Mouse (Mus musculus): ENCODE measurements around the gene Cdr2. TPM values are rescaled to one million over a fixed set of nuclear protein-coding genes. Genes with fewer than 3 reads are reported as not detected.
A peak's percentile ranks its signal among the peaks of the same experiment; 100 is the strongest.
"Not testable (repeated sequence)": the region's sequence is repeated elsewhere in the genome, so short reads cannot be mapped to it uniquely, and the experiment has no call there.

The Cdr2 gene
- polyA plus RNA-seq (2015; fragmentation: Nextera tagmentation; extraction: Ambion mirVana): 14.7 and 15.3 TPM in 2 replicates

DNA sequence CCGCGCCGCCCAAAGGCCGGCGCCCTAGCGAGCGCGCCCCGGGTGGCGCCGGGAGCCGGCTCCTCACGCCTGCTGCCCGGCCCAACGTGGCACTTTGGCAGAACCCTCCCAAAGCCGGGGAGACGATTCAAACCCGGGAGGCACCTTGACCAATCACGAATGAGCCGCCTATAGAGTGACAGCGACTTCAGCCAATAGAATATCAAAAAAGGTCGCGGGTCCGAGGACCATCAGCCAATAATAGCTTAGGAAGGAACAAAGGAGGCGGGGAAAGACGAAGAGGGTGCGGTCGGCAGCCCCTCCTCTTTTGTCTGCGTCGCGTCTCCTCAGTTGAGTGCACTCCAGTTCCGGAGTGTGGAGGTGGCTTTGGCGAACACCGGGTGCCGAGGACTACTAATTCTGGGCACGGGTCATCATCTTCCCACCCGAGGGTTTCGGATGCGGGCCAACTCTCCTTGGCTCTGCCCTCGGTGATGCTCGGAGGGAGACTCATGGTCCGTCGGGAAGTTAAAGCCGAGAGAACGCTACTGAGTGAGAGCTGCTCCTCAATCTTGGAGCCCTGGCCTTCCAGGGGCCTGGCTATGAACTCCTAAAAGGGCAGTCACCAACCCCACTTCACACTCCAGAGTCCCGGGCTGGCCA, at the start of gene Cdr2, which contains the start of gene Mfsd13b:
Cdr2 (minus strand) TSS at position 113 of the 642 bp plus-strand sequence.
Mfsd13b (plus strand) TSS at position 310 of the 642 bp plus-strand sequence.
- WGBS: under 1% methylated on average over 46 of the region's 46 CpGs
- Histone ChIP-seq H3K4me3 (ENCODE audit: low read length) (peak within 1 kb of the TSS; percentile 92), H3K9me3 (ENCODE audit: control insufficient read depth, low read length) (no peaks in the 10 kb centered on the region), H3K4me2 (ENCODE audit: low read length) (peak within 1 kb of the TSS; percentile 87), H3K27ac (ENCODE audit: low read depth, low read length) (peak within 1 kb of the TSS; percentile 73), H3K36me3 (ENCODE audit: control insufficient read depth, insufficient read depth, low read length) (no peaks in the 10 kb centered on the region), H3K4me1 (ENCODE audit: control insufficient read depth, insufficient read depth, low read depth, low read length) (peaks cover 8% of the 10 kb centered on the region), H3K27me3 (replicated peaks; ENCODE audit: control insufficient read depth, insufficient read depth, low read length) (no peaks in the 10 kb centered on the region), H3K9ac (ENCODE audit: low read depth, low read length) (peak within 1 kb of the TSS; percentile 84)
- peak; percentile 98 for ATAC-seq

DNA sequence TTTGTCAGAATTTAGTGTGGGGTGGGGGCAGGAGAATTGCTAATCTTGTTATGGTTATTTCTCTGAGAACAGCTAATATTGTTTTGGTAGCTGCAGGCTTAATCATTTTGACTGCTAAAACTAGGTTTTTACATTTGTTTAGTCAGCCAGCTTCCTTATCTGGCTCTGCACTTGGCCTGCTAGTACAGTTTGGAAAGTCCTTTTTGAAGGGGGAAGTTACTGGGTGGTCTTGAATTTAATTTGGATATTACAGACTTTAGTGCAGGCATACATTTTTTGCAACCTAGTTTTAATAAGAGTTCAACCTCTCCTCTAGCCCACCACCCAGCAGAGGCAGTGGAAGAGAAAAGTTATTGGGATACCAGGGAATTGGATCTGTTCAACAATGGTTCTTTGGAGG, 47.8 kb upstream of the Cdr2 start:
- H3K36me3 ChIP-seq (ENCODE audit: control insufficient read depth, insufficient read depth, low read length); ATAC-seq; H3K4me1 ChIP-seq (ENCODE audit: control insufficient read depth, insufficient read depth, low read depth, low read length); H3K9me3 ChIP-seq (ENCODE audit: control insufficient read depth, low read length); H3K4me3 ChIP-seq (ENCODE audit: low read length); H3K9ac ChIP-seq (ENCODE audit: low read depth, low read length); H3K27me3 ChIP-seq (replicated peaks; ENCODE audit: control insufficient read depth, insufficient read depth, low read length); H3K4me2 ChIP-seq (ENCODE audit: low read length); H3K27ac ChIP-seq (ENCODE audit: low read depth, low read length): not testable (repeated sequence)

DNA sequence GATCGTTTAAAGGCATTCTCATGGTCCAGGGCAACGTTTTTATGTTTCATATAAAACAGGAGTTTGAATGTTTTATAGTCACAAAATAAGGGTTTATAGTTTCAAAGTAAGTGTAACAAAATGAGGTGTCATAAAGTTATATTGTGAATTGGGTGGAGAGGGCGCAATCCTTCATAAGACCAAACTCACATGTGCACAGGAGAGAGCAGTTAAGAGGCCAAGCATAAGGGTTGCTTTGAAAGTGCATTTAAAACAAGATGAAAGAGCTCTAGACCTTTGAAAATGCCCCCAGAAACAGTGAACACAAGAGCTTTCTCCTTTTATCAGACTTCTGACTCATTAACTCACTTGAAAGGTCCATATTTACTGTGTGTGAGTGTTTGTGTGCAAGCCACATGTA, 44.2 kb upstream of the Cdr2 start:
- H3K9ac ChIP-seq (ENCODE audit: low read depth, low read length): no peak overlapping the region
- no peaks in the 10 kb centered on the region for H3K9me3 ChIP-seq (ENCODE audit: control insufficient read depth, low read length)
- H3K36me3 ChIP-seq (ENCODE audit: control insufficient read depth, insufficient read depth, low read length): no peaks in the 10 kb centered on the region
- 71% methylated on average over 3 of the region's 3 CpGs for WGBS
- no peak overlapping the region for H3K27ac ChIP-seq (ENCODE audit: low read depth, low read length)
- H3K4me3 ChIP-seq (ENCODE audit: low read length): no peak overlapping the region
- no peaks in the 10 kb centered on the region for H3K4me1 ChIP-seq (ENCODE audit: control insufficient read depth, insufficient read depth, low read depth, low read length)
- no peaks in the 10 kb centered on the region; the same call in 1 of the 2 replicates for H3K27me3 ChIP-seq (replicated peaks; ENCODE audit: control insufficient read depth, insufficient read depth, low read length)
- no peak overlapping the region for H3K4me2 ChIP-seq (ENCODE audit: low read length)
- ATAC-seq: no peak

DNA sequence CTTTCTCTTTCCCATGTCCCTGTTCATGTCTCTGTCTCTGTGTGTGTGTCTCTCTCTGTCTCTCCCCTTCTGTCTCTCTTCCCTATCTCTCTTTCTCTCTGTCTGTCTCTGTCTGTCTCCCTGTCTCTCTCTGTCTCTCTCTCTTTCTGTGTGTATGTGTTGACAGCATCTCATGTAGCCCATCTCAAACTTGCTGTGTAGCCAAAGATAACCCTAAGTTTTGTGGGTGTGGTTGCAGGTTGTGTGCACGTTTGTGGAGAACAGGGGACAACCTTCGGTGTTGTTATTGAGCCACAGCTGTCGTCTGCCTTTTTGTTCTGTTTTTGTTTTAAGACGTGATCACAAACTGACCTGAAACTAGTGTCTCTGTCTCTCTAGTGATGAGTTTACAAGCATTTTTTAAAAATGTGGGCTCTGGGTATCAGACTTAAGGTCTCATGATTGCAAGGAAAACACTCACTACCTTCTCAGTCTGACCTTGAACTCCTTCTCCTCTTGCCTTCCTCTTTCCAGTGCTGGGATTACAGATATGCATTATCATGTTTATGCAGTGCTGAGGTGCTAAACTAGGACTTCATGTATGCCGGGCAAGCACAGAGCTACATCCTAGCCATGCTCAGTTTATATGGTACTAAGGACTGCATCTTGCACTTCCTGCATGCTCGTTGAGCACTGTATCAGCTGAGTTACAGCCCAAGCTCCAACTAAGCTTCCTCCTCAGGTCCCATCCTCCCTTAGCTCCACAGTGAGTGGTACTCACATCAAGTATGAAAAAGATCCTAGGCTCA, 43.3 kb upstream of the Cdr2 start:
- Histone ChIP-seq H3K4me3 (ENCODE audit: low read length) (no peak overlapping the region), H3K27me3 (replicated peaks; ENCODE audit: control insufficient read depth, insufficient read depth, low read length) (no peaks in the 10 kb centered on the region; the same call in 1 of the 2 replicates), H3K27ac (ENCODE audit: low read depth, low read length) (no peak overlapping the region), H3K4me2 (ENCODE audit: low read length) (no peak overlapping the region), H3K9me3 (ENCODE audit: control insufficient read depth, low read length) (no peaks in the 10 kb centered on the region), H3K36me3 (ENCODE audit: control insufficient read depth, insufficient read depth, low read length) (no peaks in the 10 kb centered on the region), H3K9ac (ENCODE audit: low read depth, low read length) (no peak overlapping the region), H3K4me1 (ENCODE audit: control insufficient read depth, insufficient read depth, low read depth, low read length) (no peaks in the 10 kb centered on the region)
- ATAC-seq: no peak
- WGBS: 79% methylated on average over 6 of the region's 6 CpGs

DNA sequence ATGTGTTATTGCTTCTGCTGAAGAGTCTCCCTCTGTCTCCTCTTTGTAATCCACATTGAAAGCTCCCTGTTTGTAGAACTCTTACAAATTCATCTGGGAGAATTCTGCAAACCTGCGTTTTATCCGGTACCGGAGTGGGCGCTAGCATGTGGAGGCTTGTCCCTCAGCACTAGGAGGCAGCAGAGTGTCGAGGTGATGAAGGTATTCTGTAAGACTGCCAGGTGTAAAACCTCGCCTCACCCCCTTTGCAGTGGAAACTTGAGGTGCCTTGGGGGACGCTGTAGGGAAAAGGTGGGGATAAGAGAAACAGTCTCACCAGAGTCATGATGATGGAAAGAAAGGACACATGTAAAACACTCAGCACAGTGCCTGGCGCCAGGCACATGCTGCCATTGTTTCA, 38.2 kb upstream of the Cdr2 start:
- ATAC-seq: no peak
- H3K36me3 ChIP-seq (ENCODE audit: control insufficient read depth, insufficient read depth, low read length): no peaks in the 10 kb centered on the region
- 38% methylated on average over 8 of the region's 8 CpGs for WGBS
- H3K9ac ChIP-seq (ENCODE audit: low read depth, low read length): no peak overlapping the region
- no peak overlapping the region for H3K4me3 ChIP-seq (ENCODE audit: low read length)
- no peaks in the 10 kb centered on the region for H3K27me3 ChIP-seq (replicated peaks; ENCODE audit: control insufficient read depth, insufficient read depth, low read length)
- no peak overlapping the region for H3K27ac ChIP-seq (ENCODE audit: low read depth, low read length)
- no peaks in the 10 kb centered on the region for H3K9me3 ChIP-seq (ENCODE audit: control insufficient read depth, low read length)
- no peaks in the 10 kb centered on the region for H3K4me1 ChIP-seq (ENCODE audit: control insufficient read depth, insufficient read depth, low read depth, low read length)
- no peak overlapping the region for H3K4me2 ChIP-seq (ENCODE audit: low read length)

DNA sequence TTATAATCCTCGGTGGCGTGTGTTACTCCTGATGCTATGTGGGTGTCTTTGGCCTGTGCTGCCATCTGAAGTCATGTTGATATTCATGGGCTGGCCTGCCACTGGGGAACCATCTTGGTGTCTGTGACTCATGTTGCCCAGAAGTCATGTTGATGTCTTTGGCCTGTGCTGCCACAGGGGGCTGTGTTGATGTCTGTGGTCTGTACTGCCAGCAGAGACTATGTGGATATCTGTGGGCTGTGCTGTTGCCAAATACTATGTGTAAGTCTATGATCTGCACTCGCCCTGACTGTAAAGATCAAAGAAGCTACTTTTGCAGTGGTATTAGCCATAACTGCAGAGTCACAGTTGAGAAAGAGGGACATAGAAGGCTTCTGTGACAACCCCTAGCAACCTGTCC, 36.7 kb upstream of the Cdr2 start:
- no peaks in the 10 kb centered on the region for H3K4me1 ChIP-seq (ENCODE audit: control insufficient read depth, insufficient read depth, low read depth, low read length)
- H3K27ac ChIP-seq (ENCODE audit: low read depth, low read length): no peak overlapping the region
- no peaks in the 10 kb centered on the region for H3K27me3 ChIP-seq (replicated peaks; ENCODE audit: control insufficient read depth, insufficient read depth, low read length)
- H3K9ac ChIP-seq (ENCODE audit: low read depth, low read length): no peak overlapping the region
- H3K36me3 ChIP-seq (ENCODE audit: control insufficient read depth, insufficient read depth, low read length): no peaks in the 10 kb centered on the region
- no peak overlapping the region for H3K4me2 ChIP-seq (ENCODE audit: low read length)
- H3K9me3 ChIP-seq (ENCODE audit: control insufficient read depth, low read length): no peaks in the 10 kb centered on the region
- H3K4me3 ChIP-seq (ENCODE audit: low read length): no peak overlapping the region
- WGBS: 94% methylated on average over 3 of the region's 3 CpGs
- ATAC-seq: no peak

DNA sequence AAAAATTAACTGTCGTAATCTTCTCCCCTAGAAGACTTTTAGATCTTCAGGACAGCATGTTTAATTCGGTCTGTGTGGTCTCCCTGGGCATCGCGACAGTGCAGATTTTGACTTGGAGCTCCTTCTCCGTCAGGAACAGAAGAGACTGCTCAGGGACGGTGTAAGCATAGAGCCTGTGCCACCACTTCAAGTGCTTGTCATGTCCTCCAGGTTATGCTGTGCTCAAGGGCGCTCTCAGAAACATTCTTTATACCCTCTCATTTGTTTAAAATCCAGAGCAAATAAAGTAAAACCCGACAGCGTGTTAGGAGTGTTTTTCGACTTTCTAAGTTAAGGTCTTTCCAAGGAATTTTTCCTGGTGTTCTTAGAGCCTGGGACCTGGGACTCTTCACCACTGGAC, 32.4 kb upstream of the Cdr2 start:
- H3K36me3 ChIP-seq (ENCODE audit: control insufficient read depth, insufficient read depth, low read length): no peaks in the 10 kb centered on the region
- H3K27ac ChIP-seq (ENCODE audit: low read depth, low read length): no peak overlapping the region
- ATAC-seq: no peak
- no peak overlapping the region for H3K4me3 ChIP-seq (ENCODE audit: low read length)
- 0 out of 2 replicates have a peak, but pooled peaks cover 2% of the 10 kb centered on the region for H3K4me1 ChIP-seq (ENCODE audit: control insufficient read depth, insufficient read depth, low read depth, low read length)
- no peak overlapping the region for H3K9ac ChIP-seq (ENCODE audit: low read depth, low read length)
- no peaks in the 10 kb centered on the region for H3K27me3 ChIP-seq (replicated peaks; ENCODE audit: control insufficient read depth, insufficient read depth, low read length)
- no peaks in the 10 kb centered on the region for H3K9me3 ChIP-seq (ENCODE audit: control insufficient read depth, low read length)
- no peak overlapping the region for H3K4me2 ChIP-seq (ENCODE audit: low read length)
- 88% methylated on average over 10 of the region's 10 CpGs for WGBS

DNA sequence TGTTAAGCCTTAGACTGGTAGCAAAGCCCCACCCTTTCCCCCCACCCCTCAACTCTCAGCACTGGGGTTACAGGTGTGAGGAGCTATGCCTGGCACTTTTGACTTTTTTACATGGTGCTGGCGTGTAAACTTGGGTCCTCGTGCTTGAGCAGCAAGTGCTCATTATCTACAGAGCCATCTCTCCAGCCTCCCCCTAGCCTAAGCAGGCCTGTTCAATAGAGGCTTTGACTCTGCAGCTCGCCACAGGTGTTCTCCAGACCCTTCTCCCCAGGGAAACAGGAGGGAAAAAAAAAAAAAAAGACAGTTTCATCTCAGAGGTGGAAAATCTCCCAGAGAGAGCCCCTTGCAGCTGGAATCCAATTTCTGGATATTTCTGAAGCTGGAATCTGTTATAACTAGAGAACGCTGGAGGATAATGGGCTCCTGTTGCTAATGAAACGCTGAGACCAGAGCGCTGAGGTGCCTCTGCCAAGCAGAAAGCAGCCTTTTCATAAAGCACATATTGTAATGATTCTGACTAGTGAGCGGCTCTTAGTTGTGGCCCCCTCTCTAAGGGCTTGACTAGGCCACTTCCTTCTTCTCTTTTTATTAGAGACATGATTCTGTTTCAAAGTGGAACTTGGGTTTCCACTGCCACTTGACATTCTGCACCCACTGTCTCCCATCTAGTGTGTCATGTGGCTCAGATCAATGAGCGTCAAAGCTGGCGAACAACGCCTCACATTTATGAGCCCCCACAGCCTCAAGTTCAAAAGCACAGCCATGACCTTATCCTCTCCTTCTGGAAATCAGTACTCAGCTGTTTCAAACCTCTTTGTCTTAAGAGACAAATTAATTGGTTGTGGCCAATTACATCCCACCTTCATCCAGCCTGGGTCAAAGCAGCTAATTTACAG, 29.9 kb upstream of the Cdr2 start:
- ATAC-seq: no peak
- Histone ChIP-seq H3K9ac (ENCODE audit: low read depth, low read length) (no peak overlapping the region), H3K4me1 (ENCODE audit: control insufficient read depth, insufficient read depth, low read depth, low read length) (0 out of 2 replicates have a peak, but pooled peaks cover 2% of the 10 kb centered on the region), H3K4me3 (ENCODE audit: low read length) (no peak overlapping the region), H3K27ac (ENCODE audit: low read depth, low read length) (no peak overlapping the region), H3K27me3 (replicated peaks; ENCODE audit: control insufficient read depth, insufficient read depth, low read length) (no peaks in the 10 kb centered on the region), H3K4me2 (ENCODE audit: low read length) (no peak overlapping the region), H3K36me3 (ENCODE audit: control insufficient read depth, insufficient read depth, low read length) (no peaks in the 10 kb centered on the region), H3K9me3 (ENCODE audit: control insufficient read depth, low read length) (no peaks in the 10 kb centered on the region)
- 61% methylated on average over 10 of the region's 10 CpGs for WGBS

Measured in hindbrain, embryonic 16.5 days (tissue).